Mouse (Mus musculus) midbrain, embryonic 12.5 days (tissue): Measurements from ENCODE around the gene Cs. TPM values are rescaled to one million over a fixed set of nuclear protein-coding genes. Genes with fewer than 3 reads are reported as not detected.

ENCODE experiments used
- ATAC-seq: fragments of 200-750 bp; cut with Nextera tagmentation; 2 replicates; pipeline ENCODE4 v1.8.0; 2017; ENCODE audit warnings: low read depth, moderate TSS enrichment, moderate library complexity; ENCODE audit not compliant: low FRiP score
- H3K27ac ChIP-seq: fragments of 300-500 bp; sonication (generic); replicated peaks from 2 replicates; pipeline ENCODE4 v1.5.1; 2016; ENCODE audit warnings: mild to moderate bottlenecking
- H3K27me3 ChIP-seq: fragments of 300-500 bp; sonication (generic); 2 replicates; pipeline ENCODE4 v1.6.1; 2016; ENCODE audit warnings: mild to moderate bottlenecking
- H3K36me3 ChIP-seq: fragments of 300-500 bp; sonication (generic); 2 replicates; pipeline ENCODE4 v1.6.1; 2016
- H3K4me1 ChIP-seq: fragments of 300-500 bp; sonication (generic); 2 replicates; pipeline ENCODE4 v1.6.1; 2016
- H3K4me2 ChIP-seq: fragments of 300-500 bp; sonication (generic); replicated peaks from 2 replicates; pipeline ENCODE4 v1.6.1; 2016; ENCODE audit warnings: mild to moderate bottlenecking, moderate library complexity
- H3K4me3 ChIP-seq: fragments of 300-500 bp; sonication (generic); 2 replicates; pipeline ENCODE4 v1.5.1; 2016; ENCODE audit warnings: mild to moderate bottlenecking
- H3K9ac ChIP-seq: fragments of 300-500 bp; sonication (generic); replicated peaks from 2 replicates; pipeline ENCODE4 v1.6.1; 2016; ENCODE audit warnings: mild to moderate bottlenecking, moderate library complexity
- H3K9me3 ChIP-seq: fragments of 300-500 bp; sonication (generic); 2 replicates; pipeline ENCODE4 v1.6.1; 2016; ENCODE audit warnings: mild to moderate bottlenecking
- WGBS: fragments of 180-500 bp; shearing (Covaris S2); methylation state at CpG from one replicate; pipeline ENCODE4 v1.1.7; 2016; 5-methylcytosine and 5-hydroxymethylcytosine counted together
- polyA plus RNA-seq: library from polyadenylated mRNA; unstranded; fragments of >200 nt; fragmentation: Nextera tagmentation; extraction: Ambion mirVana; gene quantifications from 2 replicates; pipeline ENCODE4 v1.2.1, GENCODE M21; 2016

Gene Cs
- polyA plus RNA-seq, 1 experiment from 2014 or later, result 209 TPM

DNA sequence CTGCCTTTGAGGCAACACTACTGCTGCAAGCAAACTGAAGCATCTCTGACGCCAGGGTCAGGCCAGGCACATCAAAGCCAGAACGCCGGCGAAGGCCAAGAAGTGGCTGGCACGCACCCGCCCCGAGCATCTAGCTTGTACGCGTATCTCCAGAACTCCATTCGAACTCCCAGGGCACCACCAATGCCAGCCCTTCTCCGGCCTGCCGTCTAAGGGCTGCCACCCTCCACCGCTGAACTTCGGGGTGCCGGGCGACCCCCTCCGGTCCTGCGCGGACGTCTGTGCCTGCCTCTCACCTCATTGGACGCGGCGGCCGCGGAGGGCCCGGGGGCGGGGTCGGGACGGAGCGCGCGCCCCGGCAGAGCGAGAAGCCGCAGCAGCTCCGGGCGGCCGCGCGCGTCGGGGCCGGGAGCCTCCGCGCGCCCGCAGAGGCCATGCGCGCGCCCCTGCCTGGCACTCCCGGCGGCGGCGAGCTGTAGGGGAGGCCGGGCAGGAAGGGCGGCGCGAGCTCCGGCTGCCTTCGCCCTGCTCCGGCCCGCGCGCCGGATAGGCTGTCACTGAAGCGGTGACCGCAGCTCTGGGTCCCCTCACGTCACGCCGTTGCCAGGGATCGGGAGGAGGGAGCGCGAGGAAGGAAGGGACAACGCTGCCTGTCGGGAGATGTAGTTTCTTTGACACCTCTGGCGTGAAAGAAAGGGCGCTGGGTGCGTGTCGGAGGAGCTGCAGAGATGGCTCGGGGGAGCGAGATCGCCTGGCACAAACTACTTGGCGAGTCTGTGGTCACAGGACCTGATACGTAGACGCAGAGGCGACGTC lies 31.1 kb downstream of the Cs start, which contains the start of gene Coq10a:
Gene Coq10a (minus strand): TSS at position 596 of the 816 bp plus-strand sequence.
- no peaks in the 10 kb centered on the region for H3K9me3 ChIP-seq
- peaks cover 17% of the 10 kb centered on the region for H3K4me1 ChIP-seq
- ATAC-seq, result peak; percentile 97
- peak within 1 kb of the TSS; percentile 76 for H3K9ac ChIP-seq
- under 1% methylated on average over 79 of the region's 87 CpGs for whole genome bisulfite sequencing
- H3K27ac ChIP-seq, result peak within 1 kb of the TSS; percentile 97
- peak within 1 kb of the TSS; percentile 72 for H3K4me3 ChIP-seq
- no peaks in the 10 kb centered on the region for H3K27me3 ChIP-seq
- H3K36me3 ChIP-seq, result peaks cover 18% of the 10 kb centered on the region
- peak within 1 kb of the TSS; percentile 92 for H3K4me2 ChIP-seq

DNA sequence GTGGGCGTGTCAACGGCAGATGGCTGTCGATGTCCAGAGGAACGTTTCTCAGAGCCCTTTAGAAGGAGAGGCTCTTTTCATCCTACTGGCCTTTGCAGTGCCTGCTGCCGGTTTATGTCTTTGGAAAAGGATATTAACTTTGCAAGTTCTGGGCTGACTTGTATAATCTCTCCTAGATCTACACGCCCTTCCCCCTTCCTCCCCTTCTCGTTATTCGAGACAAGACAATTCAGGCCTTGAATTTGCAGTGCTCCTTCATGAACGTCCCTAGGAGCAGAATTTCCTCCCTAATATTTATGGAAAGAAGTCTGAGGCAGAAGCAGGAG lies 31.6 kb downstream of the Cs start:
- peak overlapping the region; percentile 97 for H3K27ac ChIP-seq

DNA sequence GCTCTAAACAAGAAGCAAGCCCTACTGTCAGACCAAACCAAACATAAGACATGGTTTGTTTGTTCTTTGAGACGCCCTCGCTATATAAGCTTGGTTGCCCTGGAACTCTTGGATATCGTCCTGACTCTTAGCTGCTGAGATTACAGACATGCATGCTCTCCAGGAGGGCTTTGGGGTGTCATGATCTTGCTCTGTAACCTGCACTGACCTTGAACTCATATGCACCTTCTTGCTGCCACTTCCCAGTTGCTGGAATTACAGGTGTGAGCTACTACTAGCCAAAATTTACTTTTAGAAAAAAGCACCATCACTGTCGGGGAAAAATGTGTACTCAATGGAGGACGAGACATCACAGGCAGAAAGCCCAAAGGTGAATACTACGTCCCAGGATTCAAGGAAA lies 32.1 kb downstream of the Cs start:
- no peak for ATAC-seq
- H3K4me1 ChIP-seq, result peaks cover 17% of the 10 kb centered on the region

More for the DNA sequence above, 31.6 kb downstream of the Cs start:
- Histone ChIP-seq H3K9me3 (peaks cover 1% of the 10 kb centered on the region; the same call in 1 of the 2 replicates), H3K27me3 (no peaks in the 10 kb centered on the region), H3K36me3 (peaks cover 14% of the 10 kb centered on the region), H3K4me1 (peaks cover 17% of the 10 kb centered on the region), H3K4me2 (peak overlapping the region; percentile 92), H3K9ac (peak overlapping the region; percentile 76), H3K4me3 (peak overlapping the region; percentile 72)
- 5% methylated on average over 9 of the region's 9 CpGs for WGBS
- no peak for ATAC-seq

DNA sequence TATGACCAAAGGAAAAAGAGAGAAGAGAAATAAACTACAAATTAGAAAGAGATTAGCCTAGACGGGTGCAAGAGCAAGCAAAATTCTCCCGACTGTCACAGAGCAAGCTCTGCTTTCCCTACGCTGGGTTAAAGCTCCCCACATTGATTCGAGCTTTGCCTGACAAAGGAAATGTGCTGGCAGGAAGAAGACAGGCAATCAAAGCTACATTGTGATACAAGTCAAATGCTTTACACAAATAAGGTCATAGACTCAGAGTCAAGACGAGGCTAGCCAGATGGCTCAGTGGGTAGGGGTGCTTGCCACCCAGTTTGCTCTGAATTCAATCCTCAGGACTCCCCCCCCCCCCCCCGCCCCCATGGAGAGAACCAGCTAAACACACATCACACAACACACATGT lies 32.5 kb downstream of the Cs start:
- Histone ChIP-seq H3K4me3 (no peak overlapping the region), H3K9ac (no peak overlapping the region), H3K36me3 (peaks cover 7% of the 10 kb centered on the region), H3K9me3 (peaks cover 4% of the 10 kb centered on the region; the same call in 1 of the 2 replicates), H3K27ac (no peak overlapping the region), H3K4me2 (no peak overlapping the region), H3K4me1 (peaks cover 17% of the 10 kb centered on the region), H3K27me3 (no peaks in the 10 kb centered on the region)
- WGBS, result 66% methylated on average over 5 of the region's 6 CpGs
- ATAC-seq, result no peak

More for the DNA sequence above, 32.1 kb downstream of the Cs start:
- H3K9ac ChIP-seq, result peak overlapping the region; percentile 76
- H3K4me2 ChIP-seq, result peak overlapping the region; percentile 92
- peaks cover 10% of the 10 kb centered on the region for H3K36me3 ChIP-seq
- H3K9me3 ChIP-seq, result peaks cover 4% of the 10 kb centered on the region; the same call in 1 of the 2 replicates
- peak overlapping the region; percentile 97 for H3K27ac ChIP-seq
- no peaks in the 10 kb centered on the region for H3K27me3 ChIP-seq
- WGBS, result 80% methylated on average over 6 of the region's 6 CpGs
- peak overlapping the region; percentile 72 for H3K4me3 ChIP-seq

DNA sequence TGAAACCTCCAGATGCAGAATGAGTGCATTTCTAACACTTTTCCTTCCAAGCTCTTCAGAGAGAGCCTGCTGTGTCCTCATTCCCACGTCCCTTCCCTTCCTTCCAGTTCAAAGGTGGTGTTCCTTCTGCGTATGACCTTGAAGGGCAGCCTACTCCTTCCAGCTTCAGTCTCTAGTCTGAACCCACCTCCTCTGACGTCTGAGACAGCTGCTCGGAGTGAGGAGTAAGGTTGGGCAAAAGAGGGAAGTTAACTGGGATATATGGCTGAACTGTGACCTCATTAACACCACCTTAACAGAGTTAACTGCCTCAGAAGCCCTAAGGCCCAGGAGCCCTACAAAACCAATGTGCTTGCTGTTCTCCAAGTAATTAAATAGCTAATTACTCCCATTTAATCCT lies 33.1 kb downstream of the Cs start:
- Histone ChIP-seq H3K9ac (no peak overlapping the region), H3K9me3 (peaks cover 4% of the 10 kb centered on the region; the same call in 1 of the 2 replicates), H3K36me3 (0 out of 2 replicates have a peak, but pooled peaks cover 1% of the 10 kb centered on the region), H3K4me3 (no peak overlapping the region), H3K4me1 (peaks cover 17% of the 10 kb centered on the region), H3K27me3 (no peaks in the 10 kb centered on the region), H3K4me2 (no peak overlapping the region), H3K27ac (no peak overlapping the region)
- no peak for ATAC-seq
- WGBS, result 70% methylated on average over 4 of the region's 4 CpGs

DNA sequence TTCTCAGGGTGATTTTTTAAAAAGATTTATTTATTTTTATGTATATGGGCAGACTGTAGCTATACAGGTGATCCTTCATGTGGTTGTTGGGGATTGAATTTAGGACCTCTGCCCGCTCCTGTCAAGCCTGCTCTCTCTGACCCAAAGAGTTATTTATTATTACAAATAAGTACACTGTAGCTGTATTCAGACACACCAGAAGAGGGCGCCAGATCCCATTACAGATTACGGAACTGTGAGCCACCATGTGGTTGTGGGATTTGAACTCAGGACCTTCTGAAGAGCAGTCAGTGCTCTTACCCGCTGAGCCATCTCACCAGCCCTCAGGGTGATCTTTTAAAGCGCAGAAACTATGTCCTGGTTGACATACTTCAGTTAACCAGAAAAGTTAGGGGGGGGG lies 34.6 kb downstream of the Cs start:
- Histone ChIP-seq H3K9ac (no peak overlapping the region), H3K4me3 (no peak overlapping the region), H3K4me1 (peaks cover 25% of the 10 kb centered on the region), H3K36me3 (no peaks in the 10 kb centered on the region), H3K9me3 (peaks cover 4% of the 10 kb centered on the region; the same call in 1 of the 2 replicates), H3K27ac (no peak overlapping the region), H3K4me2 (no peak overlapping the region), H3K27me3 (no peaks in the 10 kb centered on the region)
- WGBS, result 83% methylated on average over 5 of the region's 5 CpGs
- ATAC-seq, result no peak

DNA sequence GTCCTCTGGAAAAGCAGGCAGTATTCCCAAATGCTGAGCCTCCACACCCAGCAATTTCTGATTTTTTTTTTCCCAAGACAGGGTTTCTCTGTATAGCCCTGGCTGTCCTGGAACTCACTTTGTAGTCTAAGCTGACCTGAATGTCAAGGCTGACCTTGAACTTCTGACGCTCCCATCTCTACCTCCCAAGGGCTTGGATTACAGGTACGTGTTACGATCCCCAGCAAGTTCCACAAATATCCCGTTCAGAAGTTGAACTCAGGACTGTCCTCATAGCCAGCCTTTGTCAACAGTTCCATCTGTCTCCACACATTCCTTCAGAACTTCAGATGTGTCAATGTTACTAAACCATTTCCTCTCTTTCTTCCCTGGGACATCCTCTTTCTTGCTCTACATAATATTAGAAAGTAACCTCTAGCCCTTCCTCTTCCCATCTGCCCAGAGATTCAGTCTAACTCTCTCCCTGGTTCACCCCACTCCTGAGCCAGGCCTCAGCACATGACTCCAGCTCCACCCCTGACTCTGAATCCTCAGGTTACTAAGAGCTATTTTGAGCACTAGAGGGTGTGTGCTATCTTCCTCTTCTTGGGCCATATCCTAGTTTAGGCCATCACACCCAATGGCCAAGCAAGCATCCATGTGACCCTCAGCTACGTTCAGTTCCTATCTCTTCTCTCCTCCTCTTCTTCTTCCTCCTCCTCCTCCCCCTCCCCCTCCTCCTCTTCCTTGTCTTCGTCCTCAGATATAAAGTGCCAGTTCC lies 35.6 kb downstream of the Cs start:
- H3K4me3 ChIP-seq, result no peak overlapping the region
- no peak overlapping the region for H3K27ac ChIP-seq
- H3K4me2 ChIP-seq, result no peak overlapping the region
- 92% methylated on average over 6 of the region's 6 CpGs for WGBS
- peaks cover 21% of the 10 kb centered on the region for H3K4me1 ChIP-seq
- peaks cover 4% of the 10 kb centered on the region; the same call in 1 of the 2 replicates for H3K9me3 ChIP-seq
- no peak overlapping the region for H3K9ac ChIP-seq
- ATAC-seq, result no peak
- no peaks in the 10 kb centered on the region for H3K27me3 ChIP-seq
- H3K36me3 ChIP-seq, result no peaks in the 10 kb centered on the region

DNA sequence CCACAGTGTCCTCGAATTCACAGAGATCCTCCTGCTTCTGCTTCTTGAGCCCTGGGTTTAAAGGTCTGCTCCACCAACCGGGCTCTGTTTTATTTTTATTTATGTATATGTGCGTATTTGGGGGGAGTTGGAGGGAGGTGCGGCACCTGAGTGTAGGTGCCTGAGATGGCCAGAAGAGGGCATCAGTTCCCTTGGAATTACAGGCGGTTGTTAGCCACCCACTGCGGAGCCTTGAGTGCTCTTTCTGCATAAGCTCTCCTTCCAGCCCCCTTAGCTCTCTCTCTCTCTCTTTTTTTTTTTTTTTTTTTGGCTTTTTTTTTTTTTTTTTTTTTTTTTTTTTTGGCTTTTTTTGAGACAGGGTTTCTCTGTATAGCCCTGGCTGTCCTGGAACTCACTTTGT lies 36.9 kb downstream of the Cs start:
- Histone ChIP-seq H3K4me1 (peaks cover 29% of the 10 kb centered on the region), H3K4me3 (no peak overlapping the region), H3K9me3 (peaks cover 4% of the 10 kb centered on the region; the same call in 1 of the 2 replicates), H3K27ac (no peak overlapping the region), H3K4me2 (no peak overlapping the region), H3K27me3 (no peaks in the 10 kb centered on the region), H3K9ac (no peak overlapping the region), H3K36me3 (peaks cover 8% of the 10 kb centered on the region)
- WGBS, result 80% methylated on average over 6 of the region's 6 CpGs
- no peak for ATAC-seq

DNA sequence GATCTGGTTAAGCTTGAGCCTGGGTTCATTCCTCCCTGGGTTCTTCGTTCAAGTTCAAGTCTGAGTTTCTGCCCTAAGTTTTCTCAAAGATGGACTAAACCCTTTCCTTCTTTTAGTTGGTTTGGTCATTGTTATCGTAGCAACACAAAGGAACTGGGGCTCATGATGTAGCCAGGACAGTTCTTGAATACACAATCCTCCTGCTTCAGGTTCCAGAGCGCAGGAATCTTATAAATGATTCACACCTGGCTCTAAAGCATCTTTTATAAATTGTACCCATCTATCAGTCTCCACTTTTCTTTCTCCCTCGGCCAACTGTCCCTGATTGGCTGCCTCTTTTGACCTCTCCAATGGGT lies 38.5 kb downstream of the Cs start:
- 42% methylated on average over 4 of the region's 4 CpGs for WGBS
- ATAC-seq, result no peak
- Histone ChIP-seq H3K4me1 (peaks cover 25% of the 10 kb centered on the region), H3K27ac (peak overlapping the region; percentile 97), H3K9me3 (peaks cover 4% of the 10 kb centered on the region; the same call in 1 of the 2 replicates), H3K4me2 (peak overlapping the region; percentile 69), H3K36me3 (peaks cover 24% of the 10 kb centered on the region), H3K4me3 (peak overlapping the region; percentile 99), H3K27me3 (no peaks in the 10 kb centered on the region), H3K9ac (peak overlapping the region; percentile 99)

DNA sequence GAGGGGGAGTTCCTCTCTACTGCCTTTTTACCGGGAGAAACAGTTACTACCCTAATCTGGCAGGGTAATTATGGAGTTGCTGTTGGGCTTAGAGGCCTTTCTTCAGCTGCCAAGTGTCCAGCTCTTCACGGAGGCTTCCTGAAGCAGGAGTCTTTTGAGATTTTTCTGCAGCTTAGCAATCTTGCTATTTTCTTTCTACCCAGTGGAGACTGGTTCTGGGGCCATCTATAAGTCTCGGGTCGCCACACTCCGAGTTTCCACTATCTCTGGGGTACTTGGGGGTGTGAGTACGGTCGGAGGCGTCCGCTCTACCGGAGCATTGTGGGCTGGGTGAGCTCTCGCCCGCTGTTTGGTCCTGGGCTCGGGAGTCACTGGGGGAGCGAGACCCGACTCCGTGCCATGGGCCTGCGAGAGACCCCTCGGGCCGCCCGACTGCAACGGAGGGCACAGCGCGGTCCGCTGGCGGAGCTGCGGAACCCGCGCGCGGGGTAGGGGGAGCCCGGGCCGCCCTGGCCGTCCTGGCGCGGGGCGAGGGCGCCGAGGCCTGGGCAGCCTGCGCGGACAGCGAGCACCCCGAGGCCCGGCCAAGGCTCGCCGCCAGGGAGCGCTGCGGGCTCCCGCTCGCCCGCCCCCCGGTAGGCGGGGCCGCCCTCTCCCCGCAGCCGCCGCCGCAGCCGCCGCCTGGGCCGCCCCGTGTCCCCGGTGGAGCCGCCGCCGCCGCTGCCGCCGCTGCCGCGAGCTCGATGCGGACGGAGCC lies 39.1 kb downstream of the Cs start, which contains the start of gene Ankrd52:
Gene Ankrd52 (plus strand): TSS at position 661 of the 757 bp plus-strand sequence.
- Histone ChIP-seq H3K27ac (peak within 1 kb of the TSS; percentile 97), H3K9ac (peak within 1 kb of the TSS; percentile 99), H3K27me3 (no peaks in the 10 kb centered on the region), H3K36me3 (peaks cover 28% of the 10 kb centered on the region), H3K4me1 (peaks cover 25% of the 10 kb centered on the region), H3K4me3 (peak within 1 kb of the TSS; percentile 99), H3K4me2 (peak within 1 kb of the TSS; percentile 69), H3K9me3 (peaks cover 4% of the 10 kb centered on the region; the same call in 1 of the 2 replicates)
- WGBS, result under 1% methylated on average over 55 of the region's 73 CpGs
- peak; percentile 92 for ATAC-seq

DNA sequence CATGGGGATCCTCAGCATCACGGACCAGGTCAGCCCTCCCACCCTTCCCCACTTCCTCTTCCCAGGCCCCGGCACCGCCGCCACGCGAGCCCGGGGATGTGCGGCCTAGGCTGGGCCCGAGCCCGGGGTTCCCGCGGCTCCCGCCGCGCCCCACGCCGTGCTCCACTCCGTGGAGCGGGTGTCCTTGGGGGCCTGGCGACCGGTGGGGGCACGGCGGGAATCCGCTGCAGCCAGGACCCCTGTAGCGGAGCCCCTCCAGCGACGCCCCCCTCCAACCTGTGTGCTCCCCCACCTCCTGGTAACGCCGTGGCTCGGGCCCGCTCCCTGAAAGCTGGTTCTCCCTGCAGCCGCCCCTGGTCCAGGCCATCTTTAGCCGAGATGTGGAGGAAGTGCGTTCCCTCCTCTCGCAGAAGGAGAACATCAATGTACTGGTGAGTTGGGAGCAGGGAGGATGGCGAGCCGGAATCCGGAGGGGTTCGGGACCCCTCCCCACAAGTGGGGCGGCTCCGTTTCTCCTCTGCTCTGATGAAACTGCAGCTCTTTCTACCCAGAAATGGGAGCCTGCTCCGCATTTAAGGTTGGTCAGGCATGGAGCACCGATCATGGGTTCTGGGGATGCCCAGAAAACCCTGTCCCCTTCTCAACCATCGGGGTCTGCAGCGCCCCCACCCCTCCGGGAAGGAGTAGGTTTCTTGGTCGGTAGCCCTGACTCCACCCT lies 39.8 kb downstream of the Cs start:
- Histone ChIP-seq H3K9me3 (peaks cover 4% of the 10 kb centered on the region; the same call in 1 of the 2 replicates), H3K27me3 (no peaks in the 10 kb centered on the region), H3K4me1 (peaks cover 25% of the 10 kb centered on the region), H3K27ac (peak overlapping the region; percentile 97), H3K4me2 (peak overlapping the region; percentile 69), H3K4me3 (peak overlapping the region; percentile 99), H3K9ac (peak overlapping the region; percentile 99), H3K36me3 (peaks cover 36% of the 10 kb centered on the region)
- under 1% methylated on average over 47 of the region's 47 CpGs for WGBS
- peak; percentile 76 for ATAC-seq
